Mouse (Mus musculus) gastrocnemius, postnatal 4 days (tissue): Measurements from ENCODE around the gene Olfr769. TPM values are rescaled to one million over a fixed set of nuclear protein-coding genes. Genes with fewer than 3 reads are reported as not detected.
"Not testable (repeated sequence)": the region's sequence is repeated elsewhere in the genome, so short reads cannot be mapped to it uniquely, and the experiment has no call there.

Experiments used
- DNase-seq, 2 experiments: peaks; one replicate each; pipeline ENCODE4 v3.0.0; 2021 to 2022; ENCODE audit warnings: low spot score in 2 of 2, mixed read lengths in 2 of 2
- long read RNA-seq, 2 experiments: library from polyadenylated mRNA; stranded (forward); transcript quantifications; one replicate each; pipeline ENCODE4 v2.0.0; 2021
- total RNA-seq, 2 experiments: library from RNA; stranded (reverse); gene quantifications; 2 replicates each; pipeline ENCODE4 v1.2.3; 2021

Olfr769 gene
- not detected for total RNA-seq
- long read RNA-seq, experiment 1, result 0 reads
- long read RNA-seq, experiment 2, result 0 reads

DNA sequence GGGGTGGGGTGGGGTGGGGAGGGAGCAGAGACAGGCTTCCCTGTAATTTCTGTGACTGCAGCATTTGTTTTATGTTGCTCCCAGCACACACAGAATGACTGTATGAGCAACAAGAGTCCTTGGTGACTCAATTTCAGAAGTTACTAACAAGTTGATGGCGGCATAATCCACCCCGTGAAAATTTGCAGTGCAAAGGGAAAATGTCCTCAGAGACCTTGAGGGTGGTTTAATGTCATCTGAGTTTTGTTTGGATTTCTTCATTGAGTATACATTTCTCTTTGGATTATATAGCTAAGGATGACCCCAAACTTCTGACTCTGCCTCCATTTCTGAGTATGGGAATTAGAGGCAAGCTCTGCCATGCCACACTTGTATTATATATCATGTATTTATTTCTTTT, at the start of gene Olfr769:
TSS of gene Olfr769 (minus strand) at position 101 of the 400 bp plus-strand sequence.
- DNase-seq, result no peak

- no peak for DNase-seq
Measured at GRCm38 (mm10) chr10:129164651-129165050, 47.0 kb upstream of the Olfr769 start, which contains the start of gene Olfr771. Gene Olfr771, minus strand, starts transcription at chr10:129164751.

- no peak for DNase-seq
Measured at GRCm38 (mm10) chr10:129138898-129139297, 21.2 kb upstream of the Olfr769 start, which contains the start of gene Olfr770. Gene Olfr770, minus strand, starts transcription at chr10:129138998.

- no peak for DNase-seq
Measured at GRCm38 (mm10) chr10:129115146-129115545, 2.5 kb downstream of the Olfr769 start.

- no peak for DNase-seq
Measured at GRCm38 (mm10) chr10:129101231-129101630, 16.4 kb downstream of the Olfr769 start.

GRCm38 (mm10) chr10:129099275-129099674, 18.4 kb downstream of the Olfr769 start, which contains the start of gene Olfr768:
Gene Olfr768, minus strand, starts transcription at chr10:129099375.
- DNase-seq, result no peak

- not testable (repeated sequence) for DNase-seq
Measured at GRCm38 (mm10) chr10:129082810-129083209, 34.9 kb downstream of the Olfr769 start, which contains the start of gene Olfr767. Gene Olfr767, minus strand, starts transcription at chr10:129082910.

- DNase-seq, result no peak
Measured at GRCm38 (mm10) chr10:129068877-129069276, 48.8 kb downstream of the Olfr769 start, which contains the start of gene Olfr766-ps1. Gene Olfr766-ps1, minus strand, starts transcription at chr10:129068977.

Other genes with a start within 250 kb of the Olfr769 start
- gene Gdf11, start 226.1 kb downstream of the Olfr769 start, total RNA-seq, result 1 to 10 TPM; 7.5 to 8.3 TPM
- gene Cd63, start 216.9 kb downstream of the Olfr769 start, total RNA-seq, result 100 to 1,000 TPM; 311 to 352 TPM
- 10 to 100 TPM; 11.7 to 12.1 TPM for gene Rdh5, start 195.0 kb downstream of the Olfr769 start, total RNA-seq
- gene Bloc1s1, start 193.8 kb downstream of the Olfr769 start, total RNA-seq, result 100 to 1,000 TPM; 218 to 231 TPM
- 100 to 1,000 TPM; 148 to 157 TPM for gene Itga7, start 184.0 kb downstream of the Olfr769 start, total RNA-seq
- gene Mettl7b, start 156.9 kb downstream of the Olfr769 start, total RNA-seq, result under 1 TPM in 1 of 2 experiments, not detected in 1; 0.73 TPM
- gene Olfr9, start 128.4 kb downstream of the Olfr769 start, total RNA-seq, result not detected
- not detected for gene Olfr763, start 107.1 kb downstream of the Olfr769 start, total RNA-seq
- not detected for gene Olfr764-ps1, start 78.0 kb downstream of the Olfr769 start, total RNA-seq
- not detected for gene Olfr765, start 67.9 kb downstream of the Olfr769 start, total RNA-seq
- gene Olfr766-ps1, start 48.9 kb downstream of the Olfr769 start, total RNA-seq, result not detected
- not detected for gene Olfr767, start 35.0 kb downstream of the Olfr769 start, total RNA-seq
- not detected for gene Olfr768, start 18.5 kb downstream of the Olfr769 start, total RNA-seq
- not detected for gene Olfr770, start 21.1 kb upstream of the Olfr769 start, total RNA-seq
- not detected for gene Olfr771, start 46.9 kb upstream of the Olfr769 start, total RNA-seq
- gene Olfr772, start 60.1 kb upstream of the Olfr769 start, total RNA-seq, result not detected
- gene Olfr773, start 69.6 kb upstream of the Olfr769 start, total RNA-seq, result not detected
- gene Olfr774, start 118.3 kb upstream of the Olfr769 start, total RNA-seq, result not detected
- not detected for gene Olfr775, start 130.6 kb upstream of the Olfr769 start, total RNA-seq
- gene Olfr776, start 141.3 kb upstream of the Olfr769 start, total RNA-seq, result not detected
- gene Olfr777, start 153.6 kb upstream of the Olfr769 start, total RNA-seq, result not detected
- not detected for gene Olfr780, start 200.3 kb upstream of the Olfr769 start, total RNA-seq
- not detected for gene Olfr781, start 211.0 kb upstream of the Olfr769 start, total RNA-seq
- not detected for gene Olfr782, start 231.0 kb upstream of the Olfr769 start, total RNA-seq